Mouse (Mus musculus): ENCODE measurements around the gene Gm11983. TPM values are rescaled to one million over a fixed set of nuclear protein-coding genes. Genes with fewer than 3 reads are reported as not detected.

Gm11983 gene
- total and polyA plus RNA-seq, 3 experiments = not detected

DNA sequence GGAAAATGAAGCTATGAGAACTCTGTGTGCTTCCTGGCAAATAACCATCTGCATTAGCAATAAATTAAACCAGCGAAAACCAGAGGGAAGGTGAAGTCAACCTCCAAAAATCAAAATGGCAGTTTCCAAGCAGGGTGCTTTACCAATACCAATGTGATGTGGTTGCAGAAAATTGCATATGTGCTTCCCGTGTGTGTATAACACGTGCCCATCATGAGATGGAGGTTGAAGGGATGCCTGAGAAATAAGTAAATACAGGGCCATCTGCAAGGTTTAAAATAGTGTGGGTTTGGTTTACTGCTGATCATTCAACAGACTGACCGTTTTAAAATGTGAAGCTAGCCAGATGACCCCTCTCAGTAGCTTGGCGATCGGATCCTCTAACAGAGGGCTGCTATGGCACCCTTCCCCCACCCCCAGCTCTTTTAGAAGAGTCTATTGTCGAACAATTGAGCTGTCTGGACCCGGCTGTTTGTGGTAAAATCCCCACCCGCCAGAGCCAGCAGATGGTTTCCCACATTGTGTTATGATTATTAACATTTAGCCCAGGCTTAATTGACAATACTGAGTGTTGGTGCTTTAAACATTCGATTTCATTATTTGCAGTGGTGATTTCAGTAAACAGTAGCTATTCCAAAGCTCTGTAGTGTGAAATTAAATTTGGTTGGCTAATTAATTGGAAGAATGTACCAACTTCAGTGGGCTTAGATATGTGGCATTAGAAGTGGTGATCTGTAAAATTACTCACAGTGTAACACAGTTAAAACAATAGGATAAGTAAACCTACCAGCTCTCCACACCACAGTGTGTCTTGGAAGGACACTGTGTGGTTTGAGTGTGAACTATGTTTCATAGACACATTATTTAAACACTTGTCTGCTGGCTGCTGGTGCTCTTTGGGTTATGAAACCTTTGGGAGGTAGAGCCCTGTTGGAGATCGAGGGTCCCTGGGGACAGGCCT lies 22.7 kb upstream of the Gm11983 start:
- no peak for TF ChIP-seq ZMIZ1 (IDR thresholded peaks at IDR 0.05; ENCODE audit: low read depth, low read length)
- no peak for TF ChIP-seq TBP (conservative IDR thresholded peaks at IDR 0.05; ENCODE audit: low read depth, low read length)
- no peak for TF ChIP-seq MXI1 (IDR thresholded peaks at IDR 0.05; ENCODE audit: low read depth, low read length)
- no peak for TF ChIP-seq JUN (IDR thresholded peaks at IDR 0.05; ENCODE audit: insufficient read depth, low read depth, low read length)
- no peak for TF ChIP-seq CHD1 (IDR thresholded peaks at IDR 0.05; ENCODE audit: low read depth, low read length)
- no peak for DNase-seq (ENCODE audit: extremely low read depth)
- dilution Hi-C loops (cut with MboI; ENCODE audit: extremely low pct_ligation_motif_present, extremely low pct_unique_long_range_greater_than_20kb, low sequenced_read_pairs) = no loop called here
- Histone ChIP-seq H3K4me3 (replicated peaks in 1 of 3; ENCODE audit: low read depth in 2 of 3, low read length in 2 of 3, poor library complexity in 1 of 3) (no peak overlapping the region), H3K36me3 (replicated peaks in 1 of 2; ENCODE audit: control insufficient read depth in 1 of 2, insufficient read depth in 1 of 2, low read length in 1 of 2) (no peaks in the 10 kb centered on the region), H3K4me2 (ENCODE audit: insufficient read depth, low read depth, poor library complexity, severe bottlenecking) (no peak overlapping the region), H3K9me3 (replicated peaks; ENCODE audit: low read length) (no peaks in the 10 kb centered on the region), H3K9ac (ENCODE audit: insufficient read depth, low read depth) (no peak overlapping the region), H3K4me1 (ENCODE audit: control insufficient read depth in 1 of 2, insufficient read depth in 2 of 2) (no peaks in the 10 kb centered on the region), H3K27ac (ENCODE audit: insufficient read depth, low read depth) (no peak overlapping the region), H3K27me3 (replicated peaks) (peaks cover 65% of the 10 kb centered on the region), H3K79me2 (replicated peaks; ENCODE audit: control insufficient read depth, extremely low read depth, insufficient read depth, poor library complexity, severe bottlenecking) (no peaks in the 10 kb centered on the region)
- in situ Hi-C loops (cut with MboI; ENCODE audit: low pct_ligation_motif_present, low pct_unique_long_range_greater_than_20kb, low sequenced_read_pairs) = no loop called here

DNA sequence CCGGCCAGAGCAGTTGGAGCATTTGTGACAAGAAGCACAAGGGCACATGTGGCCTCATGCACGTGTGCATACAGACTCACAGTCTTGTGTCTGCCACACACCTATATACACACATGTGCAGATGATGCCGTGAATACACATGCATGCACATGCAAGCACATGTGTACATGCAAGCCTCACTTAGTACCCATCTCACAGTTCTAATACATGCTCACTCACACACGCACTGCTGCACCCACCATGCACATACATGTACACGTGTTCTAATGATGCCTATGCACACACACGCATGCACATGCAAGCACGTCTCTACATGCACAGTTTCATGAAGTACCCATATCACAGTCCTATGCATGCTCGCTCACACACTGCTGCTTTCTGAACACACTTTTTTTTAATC lies 21.6 kb upstream of the Gm11983 start:
- in situ Hi-C loops (cut with MboI; ENCODE audit: low pct_ligation_motif_present, low pct_unique_long_range_greater_than_20kb, low sequenced_read_pairs) (no loop called here), dilution Hi-C loops (cut with MboI; ENCODE audit: extremely low pct_ligation_motif_present, extremely low pct_unique_long_range_greater_than_20kb, low sequenced_read_pairs) (no loop called here)
- no peak for TF ChIP-seq ZMIZ1 (IDR thresholded peaks at IDR 0.05; ENCODE audit: low read depth, low read length)
- TF ChIP-seq PAX5 (IDR thresholded peaks at IDR 0.05; ENCODE audit: low read length) = no peak
- TF ChIP-seq TBP (conservative IDR thresholded peaks at IDR 0.05; ENCODE audit: low read depth, low read length) = no peak
- no peak for TF ChIP-seq MAFK (IDR thresholded peaks at IDR 0.05; ENCODE audit: insufficient replicate concordance, low read length)
- TF ChIP-seq CTCF (conservative IDR thresholded peaks at IDR 0.05 in 1 of 2, IDR thresholded peaks at IDR 0.05 in 1 of 2; ENCODE audit: low read depth in 2 of 2, low read length in 2 of 2) = no peak
- TF ChIP-seq USF1 (IDR thresholded peaks at IDR 0.05; ENCODE audit: low read depth, low read length) = no peak
- TF ChIP-seq ETS1 (conservative IDR thresholded peaks at IDR 0.05; ENCODE audit: low read depth, low read length) = no peak
- no peak for TF ChIP-seq ZKSCAN1 (IDR thresholded peaks at IDR 0.05; ENCODE audit: borderline replicate concordance, low read depth, low read length)
- TF ChIP-seq ZC3H11A (IDR thresholded peaks at IDR 0.05; ENCODE audit: low read depth, low read length) = no peak
- TF ChIP-seq RAD21 (IDR thresholded peaks at IDR 0.05; ENCODE audit: low read depth, low read length) = no peak
- no peak for TF ChIP-seq MAZ (IDR thresholded peaks at IDR 0.05; ENCODE audit: low read depth, low read length)
- Histone ChIP-seq H3K4me1 (ENCODE audit: control insufficient read depth in 1 of 2, insufficient read depth in 2 of 2) (no peaks in the 10 kb centered on the region), H3K36me3 (replicated peaks in 1 of 2; ENCODE audit: control insufficient read depth in 1 of 2, insufficient read depth in 1 of 2, low read length in 1 of 2) (no peaks in the 10 kb centered on the region), H3K27ac (ENCODE audit: insufficient read depth, low read depth) (no peak overlapping the region), H3K79me2 (replicated peaks; ENCODE audit: control insufficient read depth, extremely low read depth, insufficient read depth, poor library complexity, severe bottlenecking) (no peaks in the 10 kb centered on the region), H3K4me2 (ENCODE audit: insufficient read depth, low read depth, poor library complexity, severe bottlenecking) (no peak overlapping the region), H3K4me3 (replicated peaks in 1 of 3; ENCODE audit: low read depth in 2 of 3, low read length in 2 of 3, poor library complexity in 1 of 3) (no peak overlapping the region), H3K9me3 (replicated peaks; ENCODE audit: low read length) (no peaks in the 10 kb centered on the region), H3K9ac (ENCODE audit: insufficient read depth, low read depth) (no peak overlapping the region), H3K27me3 (replicated peaks) (peaks cover 66% of the 10 kb centered on the region)
- no peak for DNase-seq (ENCODE audit: extremely low read depth)

Data from CH12.LX (cell line).